Mouse (Mus musculus): ENCODE measurements around the gene Mcub. TPM values are rescaled to one million over a fixed set of nuclear protein-coding genes. Genes with fewer than 3 reads are reported as not detected.

The Mcub gene
- polyA plus RNA-seq, 1 experiment from 2014 or later, result 6.0 TPM

DNA sequence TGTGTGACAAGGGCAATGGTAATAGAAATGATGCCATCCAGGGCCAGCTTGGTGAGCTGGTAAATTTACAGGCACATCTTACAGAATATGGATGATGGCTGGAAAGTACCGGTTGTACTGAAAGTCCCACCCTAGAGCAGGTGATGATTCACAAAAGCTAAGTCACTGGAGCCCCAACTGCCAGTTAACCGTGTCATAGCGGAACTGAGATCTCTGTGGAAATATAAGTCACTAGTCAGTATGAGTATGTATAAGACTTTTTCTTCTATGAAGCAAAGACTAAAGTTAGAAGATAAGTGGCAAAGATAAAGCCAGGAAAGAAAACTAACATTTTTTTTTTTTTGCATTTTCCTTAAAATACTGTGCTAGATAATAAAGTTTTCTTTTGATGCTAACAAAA lies 76.9 kb downstream of the Mcub start:
- H3K4me2 ChIP-seq (ENCODE audit: low read depth, low read length), result no peak overlapping the region
- H3K27ac ChIP-seq (ENCODE audit: low read length), result no peak overlapping the region
- H3K9me3 ChIP-seq (replicated peaks; ENCODE audit: control insufficient read depth, low read length), result no peaks in the 10 kb centered on the region
- WGBS, result 92% methylated on average over 3 of the region's 3 CpGs
- no peak overlapping the region for H3K4me3 ChIP-seq (replicated peaks; ENCODE audit: low read length)
- H3K36me3 ChIP-seq (ENCODE audit: control insufficient read depth, insufficient read depth, low read length), result no peaks in the 10 kb centered on the region
- ATAC-seq (ENCODE audit: insufficient read depth, low FRiP score), result no peak
- no peaks in the 10 kb centered on the region for H3K27me3 ChIP-seq (ENCODE audit: control insufficient read depth, insufficient read depth, low read length)
- no peak overlapping the region for H3K9ac ChIP-seq (ENCODE audit: low read length)
- H3K4me1 ChIP-seq (ENCODE audit: control insufficient read depth, insufficient read depth, low read length), result peaks cover 2% of the 10 kb centered on the region; the same call in 1 of the 2 replicates

DNA sequence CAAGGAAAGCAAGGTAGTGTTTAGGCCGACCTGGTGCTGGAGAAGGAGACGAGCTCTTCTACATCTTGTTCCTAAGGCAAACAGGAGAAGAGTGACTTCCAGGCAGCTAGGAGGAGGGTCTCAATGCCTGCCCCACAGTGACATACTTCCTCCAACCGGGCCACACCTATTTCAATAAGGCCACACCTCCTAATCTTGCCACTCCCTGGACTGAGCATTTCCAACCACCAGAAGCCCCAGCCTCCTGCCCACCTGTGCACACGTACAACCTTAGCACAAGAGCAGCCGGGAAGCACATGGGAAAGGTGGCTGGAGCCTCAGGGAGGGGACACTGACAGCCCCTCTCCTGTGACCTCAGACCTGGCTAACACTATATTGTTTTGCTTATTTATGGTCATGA lies 78.0 kb downstream of the Mcub start:
- no peak overlapping the region for H3K9ac ChIP-seq (ENCODE audit: low read length)
- no peak overlapping the region for H3K27ac ChIP-seq (ENCODE audit: low read length)
- H3K9me3 ChIP-seq (replicated peaks; ENCODE audit: control insufficient read depth, low read length), result no peaks in the 10 kb centered on the region
- H3K4me2 ChIP-seq (ENCODE audit: low read depth, low read length), result no peak overlapping the region
- peak; percentile 65; the same call in 1 of the 2 replicates for ATAC-seq (ENCODE audit: insufficient read depth, low FRiP score)
- H3K4me1 ChIP-seq (ENCODE audit: control insufficient read depth, insufficient read depth, low read length), result peaks cover 6% of the 10 kb centered on the region
- no peak overlapping the region for H3K4me3 ChIP-seq (replicated peaks; ENCODE audit: low read length)
- H3K27me3 ChIP-seq (ENCODE audit: control insufficient read depth, insufficient read depth, low read length), result no peaks in the 10 kb centered on the region
- no peaks in the 10 kb centered on the region for H3K36me3 ChIP-seq (ENCODE audit: control insufficient read depth, insufficient read depth, low read length)
- 75% methylated on average over 5 of the region's 5 CpGs for WGBS

DNA sequence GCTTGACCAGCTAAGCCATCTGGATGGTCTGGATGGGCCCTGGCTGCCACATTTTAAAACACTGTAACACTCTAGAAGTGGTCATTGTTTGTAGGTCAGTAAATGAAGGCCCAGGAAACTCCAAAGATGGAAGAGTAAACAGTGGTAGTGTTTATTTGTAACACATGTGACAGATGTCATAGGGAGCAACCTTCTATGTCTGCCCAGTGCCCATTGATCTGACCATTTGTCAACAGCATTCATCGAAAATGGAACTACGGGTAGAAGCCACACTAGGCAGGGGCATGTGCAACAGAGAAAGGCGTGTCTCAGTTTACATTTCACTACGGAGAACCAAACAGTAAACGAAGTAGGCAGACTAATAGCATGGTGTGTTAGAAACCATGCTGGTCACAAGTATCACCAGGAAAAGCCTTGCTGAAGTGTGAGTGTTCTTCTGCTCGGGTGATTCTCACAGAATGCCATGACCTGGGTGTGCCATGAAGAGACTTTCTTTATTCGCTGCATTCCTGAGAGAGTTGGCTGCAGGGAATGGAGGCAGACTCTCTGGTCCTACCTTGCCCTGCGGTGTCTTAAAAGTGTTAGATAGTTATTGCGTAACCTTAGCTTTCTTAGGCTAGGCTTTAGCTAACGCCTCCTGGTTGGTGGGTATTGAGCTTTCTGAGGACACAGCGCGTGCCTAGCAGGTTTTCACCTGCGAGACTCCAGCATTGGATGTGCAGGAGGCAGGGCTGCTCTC lies 82.1 kb downstream of the Mcub start:
- H3K36me3 ChIP-seq (ENCODE audit: control insufficient read depth, insufficient read depth, low read length), result no peaks in the 10 kb centered on the region
- no peaks in the 10 kb centered on the region for H3K9me3 ChIP-seq (replicated peaks; ENCODE audit: control insufficient read depth, low read length)
- H3K27me3 ChIP-seq (ENCODE audit: control insufficient read depth, insufficient read depth, low read length), result no peaks in the 10 kb centered on the region
- H3K4me1 ChIP-seq (ENCODE audit: control insufficient read depth, insufficient read depth, low read length), result peaks cover 6% of the 10 kb centered on the region
- WGBS, result 63% methylated on average over 13 of the region's 13 CpGs
- H3K4me3 ChIP-seq (replicated peaks; ENCODE audit: low read length), result no peak overlapping the region
- no peak overlapping the region for H3K9ac ChIP-seq (ENCODE audit: low read length)
- 0 out of 2 replicates have a peak overlapping the region, but pooled peaks have one; percentile 27 for H3K27ac ChIP-seq (ENCODE audit: low read length)
- ATAC-seq (ENCODE audit: insufficient read depth, low FRiP score), result peak; percentile 38; the same call in 1 of the 2 replicates
- H3K4me2 ChIP-seq (ENCODE audit: low read depth, low read length), result no peak overlapping the region

DNA sequence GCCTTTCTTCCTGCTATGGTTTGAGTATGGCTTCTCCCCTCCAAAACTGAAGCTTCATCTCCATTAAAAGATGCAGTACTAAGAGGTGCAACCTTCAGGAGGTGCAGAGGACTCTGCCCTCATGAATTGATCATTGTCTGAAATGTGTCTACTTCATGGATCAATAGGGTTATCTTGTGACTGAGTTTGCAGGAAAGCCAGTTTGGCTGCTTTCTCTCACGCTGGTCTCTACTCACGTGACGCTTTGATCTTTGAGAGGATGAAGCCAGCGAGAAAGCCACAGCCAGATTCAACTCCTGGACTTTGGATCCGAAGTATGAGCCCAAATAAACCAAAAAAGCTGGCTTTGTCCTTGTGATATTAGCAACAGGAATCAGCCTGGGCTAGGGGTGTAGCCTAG lies 83.6 kb downstream of the Mcub start:
- Histone ChIP-seq H3K4me1 (ENCODE audit: control insufficient read depth, insufficient read depth, low read length) (peaks cover 6% of the 10 kb centered on the region), H3K36me3 (ENCODE audit: control insufficient read depth, insufficient read depth, low read length) (no peaks in the 10 kb centered on the region), H3K27ac (ENCODE audit: low read length) (no peak overlapping the region), H3K9ac (ENCODE audit: low read length) (no peak overlapping the region), H3K27me3 (ENCODE audit: control insufficient read depth, insufficient read depth, low read length) (no peaks in the 10 kb centered on the region), H3K4me3 (replicated peaks; ENCODE audit: low read length) (no peak overlapping the region), H3K4me2 (ENCODE audit: low read depth, low read length) (no peak overlapping the region), H3K9me3 (replicated peaks; ENCODE audit: control insufficient read depth, low read length) (no peaks in the 10 kb centered on the region)
- WGBS, result 61% methylated on average over 5 of the region's 5 CpGs
- ATAC-seq (ENCODE audit: insufficient read depth, low FRiP score), result peak; percentile 76; the same call in 1 of the 2 replicates

DNA sequence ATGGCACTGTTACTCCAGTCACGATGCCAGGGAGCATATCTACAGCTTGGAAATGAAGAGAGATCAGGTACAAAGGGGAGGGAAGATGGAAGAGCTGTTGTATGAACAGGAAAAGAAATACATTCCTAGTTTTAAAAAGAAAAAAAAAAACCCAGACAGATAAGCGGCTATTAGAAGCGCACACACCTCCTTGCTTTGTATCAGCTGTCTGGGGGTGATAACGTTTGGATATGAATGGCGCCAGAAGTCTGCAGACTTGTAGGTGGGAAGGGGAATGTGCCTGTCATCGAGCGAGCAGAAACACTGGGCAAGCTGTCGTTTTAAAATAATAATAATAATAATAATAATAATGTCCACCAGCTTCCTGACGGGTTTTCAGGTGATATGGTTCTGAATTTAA lies 84.4 kb downstream of the Mcub start:
- H3K9me3 ChIP-seq (replicated peaks; ENCODE audit: control insufficient read depth, low read length), result no peaks in the 10 kb centered on the region
- no peak overlapping the region for H3K27ac ChIP-seq (ENCODE audit: low read length)
- H3K36me3 ChIP-seq (ENCODE audit: control insufficient read depth, insufficient read depth, low read length), result no peaks in the 10 kb centered on the region
- peaks cover 6% of the 10 kb centered on the region for H3K4me1 ChIP-seq (ENCODE audit: control insufficient read depth, insufficient read depth, low read length)
- H3K9ac ChIP-seq (ENCODE audit: low read length), result no peak overlapping the region
- H3K4me2 ChIP-seq (ENCODE audit: low read depth, low read length), result no peak overlapping the region
- ATAC-seq (ENCODE audit: insufficient read depth, low FRiP score), result no peak
- no peaks in the 10 kb centered on the region for H3K27me3 ChIP-seq (ENCODE audit: control insufficient read depth, insufficient read depth, low read length)
- WGBS, result 56% methylated on average over 9 of the region's 9 CpGs
- no peak overlapping the region for H3K4me3 ChIP-seq (replicated peaks; ENCODE audit: low read length)

DNA sequence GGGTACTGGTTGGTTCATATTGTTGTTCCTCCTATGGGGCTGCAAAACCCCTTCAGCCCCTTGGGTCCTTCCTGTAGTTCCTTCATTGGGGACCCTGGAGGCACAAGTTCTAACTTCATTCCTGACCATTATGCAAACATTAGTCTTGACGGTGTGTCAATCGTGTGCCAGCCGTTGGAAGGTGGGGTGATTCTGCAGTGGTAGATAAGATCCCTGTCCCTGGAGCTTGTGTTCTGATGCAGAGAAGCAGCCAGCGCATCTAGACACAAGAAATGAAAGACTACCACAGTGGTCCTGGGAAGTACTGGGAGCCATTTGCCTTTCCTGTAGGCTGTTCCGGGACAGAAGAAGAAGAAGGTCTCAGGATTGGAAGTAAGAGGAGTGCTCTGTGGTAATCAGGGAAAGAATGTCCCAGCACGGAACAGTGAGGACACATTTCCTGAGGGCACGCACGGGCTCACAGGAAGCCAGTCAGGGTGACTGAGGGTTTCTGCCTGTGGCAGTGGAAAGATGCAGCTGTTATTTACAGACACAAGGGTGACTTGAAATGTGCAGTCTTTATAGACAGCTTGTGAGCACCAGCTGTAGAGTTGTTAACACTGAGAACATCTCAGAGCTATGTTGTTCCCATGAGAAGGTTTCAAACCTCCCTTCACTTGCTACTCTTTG lies 88.9 kb downstream of the Mcub start:
- Histone ChIP-seq H3K9me3 (replicated peaks; ENCODE audit: control insufficient read depth, low read length) (no peaks in the 10 kb centered on the region), H3K4me2 (ENCODE audit: low read depth, low read length) (no peak overlapping the region), H3K9ac (ENCODE audit: low read length) (no peak overlapping the region), H3K4me1 (ENCODE audit: control insufficient read depth, insufficient read depth, low read length) (no peaks in the 10 kb centered on the region; the same call in 1 of the 2 replicates), H3K27me3 (ENCODE audit: control insufficient read depth, insufficient read depth, low read length) (0 out of 2 replicates have a peak, but pooled peaks cover 4% of the 10 kb centered on the region), H3K36me3 (ENCODE audit: control insufficient read depth, insufficient read depth, low read length) (no peaks in the 10 kb centered on the region), H3K4me3 (replicated peaks; ENCODE audit: low read length) (no peak overlapping the region), H3K27ac (ENCODE audit: low read length) (no peak overlapping the region)
- ATAC-seq (ENCODE audit: insufficient read depth, low FRiP score), result no peak
- 68% methylated on average over 8 of the region's 8 CpGs for WGBS

DNA sequence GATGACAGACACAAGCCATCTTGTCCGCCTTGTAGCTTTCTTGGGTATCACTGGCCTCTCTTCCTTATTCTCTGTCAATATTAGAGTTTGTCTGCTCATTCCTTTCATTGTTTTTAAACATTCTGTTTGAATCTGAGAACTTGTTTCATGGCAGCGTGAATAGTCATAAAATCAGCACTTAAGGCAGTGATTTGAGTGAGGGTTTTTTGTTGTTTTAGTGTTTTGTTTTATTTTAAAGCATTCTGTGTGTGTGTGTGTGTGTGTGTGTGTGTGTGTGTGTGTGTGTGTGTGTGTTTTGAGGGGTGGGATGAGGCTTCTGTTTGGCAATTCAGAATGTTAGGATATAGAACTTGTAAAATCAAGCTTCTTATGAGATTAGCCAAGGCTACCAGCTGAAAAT lies 90.1 kb downstream of the Mcub start:
- H3K27ac ChIP-seq (ENCODE audit: low read length), result no peak overlapping the region
- 0 out of 2 replicates have a peak, but pooled peaks cover 4% of the 10 kb centered on the region for H3K27me3 ChIP-seq (ENCODE audit: control insufficient read depth, insufficient read depth, low read length)
- H3K36me3 ChIP-seq (ENCODE audit: control insufficient read depth, insufficient read depth, low read length), result no peaks in the 10 kb centered on the region
- WGBS, result 70% methylated on average over 2 of the region's 2 CpGs
- peak overlapping the region; percentile 94 for H3K4me2 ChIP-seq (ENCODE audit: low read depth, low read length)
- no peaks in the 10 kb centered on the region for H3K9me3 ChIP-seq (replicated peaks; ENCODE audit: control insufficient read depth, low read length)
- H3K4me3 ChIP-seq (replicated peaks; ENCODE audit: low read length), result peak overlapping the region; percentile 68
- no peak for ATAC-seq (ENCODE audit: insufficient read depth, low FRiP score)
- H3K4me1 ChIP-seq (ENCODE audit: control insufficient read depth, insufficient read depth, low read length), result no peaks in the 10 kb centered on the region; the same call in 1 of the 2 replicates
- no peak overlapping the region for H3K9ac ChIP-seq (ENCODE audit: low read length)

DNA sequence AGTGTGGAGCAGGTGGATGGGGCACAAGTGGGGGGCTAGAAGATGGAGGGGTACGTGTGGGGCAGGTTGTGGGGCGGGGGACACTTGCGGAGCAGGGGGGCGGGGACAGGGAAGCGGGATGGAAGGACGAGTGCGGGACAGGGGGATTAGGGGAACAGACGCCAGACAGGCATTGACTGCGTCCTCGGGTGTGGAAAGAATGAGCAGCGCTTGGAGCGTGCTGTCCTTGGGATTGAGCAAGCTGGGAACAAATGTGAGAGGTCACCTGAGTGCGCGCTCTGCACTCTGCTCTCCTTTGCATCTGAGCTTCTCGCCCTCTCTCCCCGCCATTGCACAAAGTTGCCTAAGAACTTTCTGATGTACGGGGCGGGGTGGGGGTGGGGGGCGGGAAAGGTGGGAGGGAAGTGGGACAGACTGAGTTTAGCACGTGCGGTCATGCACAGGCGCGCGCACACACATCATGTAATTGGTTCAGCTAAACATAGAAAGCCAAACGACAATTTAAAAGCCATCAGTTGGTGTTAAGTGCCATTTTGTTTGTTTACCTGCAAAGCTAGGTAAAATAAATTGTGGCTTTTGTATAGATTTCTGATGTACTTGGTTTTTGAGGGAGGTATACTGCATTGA lies 90.8 kb downstream of the Mcub start:
- Histone ChIP-seq H3K9ac (ENCODE audit: low read length) (peak overlapping the region; percentile 90), H3K9me3 (replicated peaks; ENCODE audit: control insufficient read depth, low read length) (no peaks in the 10 kb centered on the region), H3K27me3 (ENCODE audit: control insufficient read depth, insufficient read depth, low read length) (0 out of 2 replicates have a peak, but pooled peaks cover 4% of the 10 kb centered on the region), H3K4me2 (ENCODE audit: low read depth, low read length) (peak overlapping the region; percentile 94), H3K27ac (ENCODE audit: low read length) (peak overlapping the region; percentile 75), H3K4me1 (ENCODE audit: control insufficient read depth, insufficient read depth, low read length) (no peaks in the 10 kb centered on the region; the same call in 1 of the 2 replicates), H3K4me3 (replicated peaks; ENCODE audit: low read length) (peak overlapping the region; percentile 68), H3K36me3 (ENCODE audit: control insufficient read depth, insufficient read depth, low read length) (no peaks in the 10 kb centered on the region)
- ATAC-seq (ENCODE audit: insufficient read depth, low FRiP score), result peak; percentile 77
- 1% methylated on average over 23 of the region's 25 CpGs for WGBS

Measured in stomach, embryonic 16.5 days (tissue).